Mouse (Mus musculus) heart, postnatal 0 days (tissue): Measurements from ENCODE around the gene Tcf15.

Source experiments
- CTCF ChIP-seq: IDR thresholded peaks from 2 replicates; pipeline ENCODE4 v1.5.1; 2016; ENCODE audit warnings: antibody characterized with exemption, control low read depth, low read depth
- EP300 ChIP-seq: IDR thresholded peaks from 2 replicates; pipeline ENCODE4 v1.6.1; 2016; ENCODE audit warnings: antibody characterized with exemption, low read depth

GRCm38 (mm10) chr2:152139191-152139987 lies 4.0 kb upstream of the Tcf15 start:
- no peak for TF ChIP-seq CTCF
- TF ChIP-seq EP300, result no peak
